Mouse (Mus musculus) stomach, postnatal 0 days (tissue): ENCODE results near the gene Gtf3c5.

Experiments used
- CTCF ChIP-seq: IDR thresholded peaks from 2 replicates; pipeline ENCODE4 v1.5.1; 2016; ENCODE audit warnings: antibody characterized with exemption, low read depth, mild to moderate bottlenecking, moderate library complexity
- EP300 ChIP-seq: optimal IDR thresholded peaks from 2 replicates; pipeline ENCODE3; 2016; ENCODE audit warnings: antibody characterized with exemption

- TF ChIP-seq CTCF = no peak
- no peak for TF ChIP-seq EP300
These were observed 55.2 kb downstream of the Gtf3c5 start for GRCm38 (mm10) chr2:28528354-28528730.
